In genomic region chr1:37708270-37708955, GRCm38 (mm10) we compare ENCODE assay signal across 25 mouse cellular contexts. TPM values are rescaled to one million over a fixed set of nuclear protein-coding genes. Genes with fewer than 3 reads are reported as not detected.
DNase-seq lines count a peak whose midpoint lies in the region; ATAC-seq and TF ChIP-seq lines count a peak whose summit lies in the region.
"Had no signal": no experiment of that assay in that cellular context is flagged by ENCODE, and none has a peak within 500 bp of the region (broad histone marks: within the 10 kb centered on the region; RNA-seq: fewer than 3 reads in every experiment).

No protein-coding gene starts in this region.

- intact Hi-C loops in left cerebral cortex, adult 2 months (cut with DNase I), result no loop called here

- no peak overlapping the region for H3K4me2 ChIP-seq in midbrain, postnatal 0 days (ENCODE audit: low read depth, low read length, poor library complexity, severe bottlenecking)
- H3K4me2 ChIP-seq: hindbrain, embryonic 14.5 days; limb, embryonic 15.5 days; midbrain, embryonic 11.5 days; neural tube, embryonic 15.5 days had no signal

- TF ChIP-seq CTCF in left cerebral cortex, adult 2 months (IDR thresholded peaks at IDR 0.05), result peak; percentile 19
- peak; percentile 50 for TF ChIP-seq CTCF in E14TG2a.4 (conservative IDR thresholded peaks at IDR 0.05; ENCODE audit: low read length)
- TF ChIP-seq CTCF in midbrain, postnatal 0 days (IDR thresholded peaks at IDR 0.05), result no peak

- H3K4me3 ChIP-seq in left cerebral cortex, adult 2 months, result no peak overlapping the region
- no peak overlapping the region for H3K4me3 ChIP-seq in E14TG2a.4 (replicated peaks; ENCODE audit: low read length)
- no peak overlapping the region for H3K4me3 ChIP-seq in midbrain, postnatal 0 days (ENCODE audit: low read depth, low read length)
- H3K4me3 ChIP-seq: embryonic facial prominence, embryonic 10.5 days; limb, embryonic 15.5 days; neural tube, embryonic 15.5 days had no signal

- ATAC-seq in midbrain, postnatal 0 days (ENCODE audit: low FRiP score), result no peak
- ATAC-seq: forebrain, embryonic 16.5 days; inflammation-experienced regulatory T-cells, adult 6 months; Patski had no signal

- H3K9me3 ChIP-seq in E14TG2a.4 (ENCODE audit: low read length), result peaks cover 4% of the 10 kb centered on the region; the same call in 1 of the 2 replicates
- no peaks in the 10 kb centered on the region for H3K9me3 ChIP-seq in midbrain, postnatal 0 days (ENCODE audit: low read length)
- H3K9me3 ChIP-seq: embryonic facial prominence, embryonic 10.5 days; limb, embryonic 15.5 days; neural tube, embryonic 15.5 days had no signal

- no peaks in the 10 kb centered on the region for H3K36me3 ChIP-seq in E14TG2a.4 (ENCODE audit: insufficient read depth, low read length)
- no peaks in the 10 kb centered on the region for H3K36me3 ChIP-seq in midbrain, postnatal 0 days (ENCODE audit: insufficient read depth, low read length)
- H3K36me3 ChIP-seq: embryonic facial prominence, embryonic 10.5 days; limb, embryonic 15.5 days; neural tube, embryonic 15.5 days had no signal

- H3K27ac ChIP-seq in left cerebral cortex, adult 2 months, result no peak overlapping the region
- no peak overlapping the region for H3K27ac ChIP-seq in midbrain, postnatal 0 days (ENCODE audit: low read depth, low read length)
- H3K27ac ChIP-seq: embryonic facial prominence, embryonic 10.5 days; hindbrain, embryonic 14.5 days; limb, embryonic 15.5 days; liver, embryonic 14.5 days; neural tube, embryonic 15.5 days had no signal

- no peaks in the 10 kb centered on the region for H3K27me3 ChIP-seq in E14TG2a.4 (ENCODE audit: insufficient read depth, low read length)
- H3K27me3 ChIP-seq in midbrain, postnatal 0 days (ENCODE audit: insufficient read depth, low read length), result no peaks in the 10 kb centered on the region
- H3K27me3 ChIP-seq: CH12.LX; limb, embryonic 15.5 days; neural tube, embryonic 15.5 days; Patski had no signal

- DNase-seq in heart, adult 18-20 months, result peak; percentile 59 to 74
- no peak for DNase-seq in heart, postnatal 4 days
- no peak for DNase-seq in left cerebral cortex, adult 2 months (ENCODE audit: extremely low spot score in 1 of 2, low spot score in 2 of 2)
- no peak for DNase-seq in left cerebral cortex, adult 18-20 months (ENCODE audit: low spot score in 2 of 2)
- peak; percentile 39 for DNase-seq in R1 (ENCODE audit: low read depth, low spot score)
- no peak for DNase-seq in T-cell, adult 2 months (ENCODE audit: low spot score)
- DNase-seq in midbrain, postnatal 0 days (ENCODE audit: low spot score), result no peak
- DNase-seq: adrenal gland, postnatal 25 days; cerebellum, adult 9-11 months; gastrocnemius, postnatal 25 days; kidney, adult 8-10 months; kidney, postnatal 10 days; layer of hippocampus, postnatal 36 days had no signal

- no peaks in the 10 kb centered on the region for H3K4me1 ChIP-seq in E14TG2a.4 (replicated peaks; ENCODE audit: low read depth, low read length)
- H3K4me1 ChIP-seq in midbrain, postnatal 0 days (ENCODE audit: insufficient read depth, low read length), result no peaks in the 10 kb centered on the region; the same call in 1 of the 2 replicates
- H3K4me1 ChIP-seq: embryonic facial prominence, embryonic 10.5 days; limb, embryonic 15.5 days; neural tube, embryonic 15.5 days had no signal

- H3K9ac ChIP-seq in midbrain, postnatal 0 days (replicated peaks; ENCODE audit: low read length, poor library complexity, severe bottlenecking), result no peak overlapping the region
- H3K9ac ChIP-seq: hindbrain, embryonic 14.5 days; limb, embryonic 15.5 days; liver, embryonic 14.5 days; neural tube, embryonic 15.5 days had no signal

- 90% methylated on average over 6 of the region's 6 CpGs for WGBS in midbrain, postnatal 0 days

RNA-seq across cellular contexts. Expression of gene 2010300C02Rik, which starts 11.5 kb away (rescaled TPM):
- 1 to 10 TPM; 1.0 to 1.4 TPM for total RNA-seq in heart, adult 18-20 months (2021)
- total RNA-seq in heart, postnatal 4 days (2021), result 1 to 10 TPM; 1.7 to 1.9 TPM
- 100 to 1,000 TPM; 282 to 283 TPM for total RNA-seq in left cerebral cortex, adult 2 months (2021)
- 100 to 1,000 TPM; 251 to 264 TPM for total RNA-seq in left cerebral cortex, adult 18-20 months (2021)
- 7.9 and 11.1 TPM in 2 replicates for total RNA-seq in midbrain, postnatal 0 days (2014; rRNA removed)
- 5.2 and 6.9 TPM in 2 replicates for polyA plus RNA-seq in midbrain, postnatal 0 days (2015; fragmentation: Nextera tagmentation; extraction: Ambion mirVana)
- total RNA-seq: common myeloid progenitor, adult 5-6 weeks had no signal

Comparison
In these comparisons a context has a peak if more than half of its experiments do, and no peak if none do; other contexts are left out.
1. DNase-seq: peak in heart, adult 18-20 months (2 of 2) and R1 (single experiment); none in heart, postnatal 4 days (single experiment), left cerebral cortex, adult 2 months (0 of 2), left cerebral cortex, adult 18-20 months (0 of 2), T-cell, adult 2 months (single experiment) and midbrain, postnatal 0 days (single experiment).
2. RNA of gene 2010300C02Rik, which starts 11.5 kb away (total RNA-seq): 282 to 283 TPM in left cerebral cortex, adult 2 months and 251 to 264 TPM in left cerebral cortex, adult 18-20 months; 7.9 to 11.1 TPM in midbrain, postnatal 0 days, 1.7 to 1.9 TPM in heart, postnatal 4 days and 1.0 to 1.4 TPM in heart, adult 18-20 months; every median in the first group is over 10 times any median in the second.